Mouse (Mus musculus): ENCODE data around the gene Epn1.

GRCm38 (mm10) chr7:5073586-5073985, 6.4 kb upstream of the Epn1 start:
- TF ChIP-seq CTCF (IDR thresholded peaks at IDR 0.05; ENCODE audit: extremely low read depth, insufficient read length, insufficient replicate concordance, low read depth, low read length), result no peak
- no peak for TF ChIP-seq POLR2A (IDR thresholded peaks at IDR 0.05; ENCODE audit: low read depth, low read length)
